Mouse (Mus musculus) heart, adult 2 months (tissue): ENCODE measurements at regions not wholly inside any gene's neighbourhood (a gene's known extent, or its start where the extent isn't known, plus 50 kb on each side); places are given as distances from the start of the nearest gene placed in this dataset.

Experiments
- EP300 ChIP-seq: fragments of 200-500 bp; IDR thresholded peaks from 2 replicates; pipeline ENCODE4 v1.6.1; 2011; ENCODE audit warnings: low read depth, low read length, control low read depth; ENCODE audit not compliant: insufficient read depth
- POLR2A ChIP-seq: fragments of 200-500 bp; IDR thresholded peaks from 2 replicates; pipeline ENCODE4 v1.6.1; 2011; ENCODE audit warnings: mild to moderate bottlenecking, low read depth, low read length, control low read depth; ENCODE audit not compliant: insufficient read depth

GRCm38 (mm10) chr2:178842595-178842994, 412.3 kb downstream of the Cdh26 start:
- TF ChIP-seq POLR2A: no peak
- TF ChIP-seq EP300: no peak
